Mouse (Mus musculus) liver, postnatal 0 days (tissue): ENCODE data around the gene Tbkbp1. TPM values are rescaled to one million over a fixed set of nuclear protein-coding genes. Genes with fewer than 3 reads are reported as not detected.
"Not testable (repeated sequence)": the region's sequence is repeated elsewhere in the genome, so short reads cannot be mapped to it uniquely, and the experiment has no call there.

Source experiments
- ATAC-seq: fragments of 200-750 bp; cut with Nextera tagmentation; 2 replicates; pipeline ENCODE4 v1.8.0; 2017; ENCODE audit warnings: mild to moderate bottlenecking, moderate library complexity
- DNase-seq: peaks from one replicate; pipeline ENCODE4 v3.0.0-alpha.2; 2016
- H3K27ac ChIP-seq: fragments of 300-500 bp; sonication (generic); 2 replicates; pipeline ENCODE4 v1.5.1; 2014; ENCODE audit warnings: antibody characterized with exemption, moderate library complexity, mild to moderate bottlenecking, low read depth
- H3K27me3 ChIP-seq: fragments of 300-500 bp; sonication (generic); 2 replicates; pipeline ENCODE4 v1.6.1; 2014; ENCODE audit warnings: low read length, control low read depth, mixed read lengths; ENCODE audit not compliant: insufficient read depth
- H3K36me3 ChIP-seq: fragments of 300-500 bp; sonication (generic); replicated peaks from 2 replicates; pipeline ENCODE4 v1.6.1; 2014; ENCODE audit warnings: mild to moderate bottlenecking, control low read depth, low read length, moderate library complexity, mixed read lengths; ENCODE audit not compliant: insufficient read depth
- H3K4me1 ChIP-seq: fragments of 300-500 bp; sonication (generic); 2 replicates; pipeline ENCODE4 v1.6.1; 2014; ENCODE audit warnings: antibody characterized with exemption, mild to moderate bottlenecking, control low read depth; ENCODE audit not compliant: insufficient read depth
- H3K4me2 ChIP-seq: fragments of 300-500 bp; sonication (generic); 2 replicates; pipeline ENCODE4 v1.6.1; 2014; ENCODE audit warnings: low read depth, mild to moderate bottlenecking, low read length, moderate library complexity, mixed read lengths
- H3K4me3 ChIP-seq: fragments of 300-500 bp; sonication (generic); 2 replicates; pipeline ENCODE4 v1.5.1; 2014; ENCODE audit warnings: low read depth, low read length
- H3K9ac ChIP-seq: fragments of 300-500 bp; sonication (generic); replicated peaks from 2 replicates; pipeline ENCODE4 v1.6.1; 2014; ENCODE audit warnings: mild to moderate bottlenecking, moderate library complexity
- H3K9me3 ChIP-seq: fragments of 300-500 bp; sonication (generic); 2 replicates; pipeline ENCODE4 v1.6.1; 2016; ENCODE audit warnings: mild to moderate bottlenecking, control low read depth, low read length, mixed read lengths
- CTCF ChIP-seq: sonication (generic); IDR thresholded peaks from 2 replicates; pipeline ENCODE4 v1.5.1; 2016; ENCODE audit warnings: antibody characterized with exemption, low read depth
- EP300 ChIP-seq: IDR thresholded peaks from 2 replicates; pipeline ENCODE4 v1.6.1; 2016; ENCODE audit warnings: antibody characterized with exemption, low read depth, mild to moderate bottlenecking
- WGBS: fragments of 180-500 bp; shearing (Covaris S2); extraction: QIAGEN DNeasy Blood & Tissue Kit; methylation state at CpG from one replicate; pipeline ENCODE4 v1.1.7; 2014; ENCODE audit not compliant: insufficient replicate concordance; 5-methylcytosine and 5-hydroxymethylcytosine counted together
- polyA plus RNA-seq: library from polyadenylated mRNA; unstranded; fragments of >200 nt; fragmentation: Nextera tagmentation; extraction: Ambion mirVana; gene quantifications from 2 replicates; pipeline ENCODE4 v1.2.1, GENCODE M21; 2015

The Tbkbp1 gene
- polyA plus RNA-seq, 1 experiment from 2014 or later: 1.6 TPM

DNA sequence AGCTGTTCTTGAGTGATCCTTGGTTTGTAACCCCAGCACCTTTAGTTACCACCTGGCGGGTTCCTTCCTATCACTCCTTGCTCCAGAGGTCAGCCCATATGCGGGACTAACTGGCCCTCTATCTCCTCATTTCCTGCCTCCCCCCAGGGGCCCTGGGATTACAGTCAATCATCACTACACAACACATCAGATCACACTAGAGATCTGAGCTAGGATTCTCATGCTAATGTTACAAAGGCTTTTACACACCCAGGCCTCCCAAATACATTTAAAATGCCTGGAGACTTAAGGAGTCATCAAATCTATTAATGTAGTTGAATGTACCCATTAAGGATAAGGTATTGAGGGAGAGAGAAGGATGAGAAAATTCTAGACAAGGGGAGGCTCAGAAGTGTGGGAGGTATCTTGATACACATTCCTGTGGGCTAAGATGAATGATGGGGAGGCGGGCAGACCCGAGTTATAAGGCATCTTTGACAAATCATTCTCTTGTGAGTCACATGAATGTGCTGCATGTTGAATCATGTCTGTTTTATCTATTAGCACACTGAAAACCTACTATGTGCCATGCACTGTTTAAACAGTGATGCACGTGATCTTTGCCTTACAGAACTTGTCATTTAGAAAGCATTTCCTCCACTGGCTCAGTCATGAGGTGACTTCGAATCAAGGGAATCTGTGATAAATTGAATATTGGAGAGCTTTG, 40.8 kb upstream of the Tbkbp1 start:
- H3K4me2 ChIP-seq: no peak overlapping the region
- DNase-seq (no peak), ATAC-seq (no peak)
- H3K27ac ChIP-seq: no peak overlapping the region
- no peaks in the 10 kb centered on the region for H3K36me3 ChIP-seq
- no peaks in the 10 kb centered on the region for H3K9me3 ChIP-seq
- peaks cover 11% of the 10 kb centered on the region for H3K4me1 ChIP-seq
- H3K9ac ChIP-seq: no peak overlapping the region
- no peaks in the 10 kb centered on the region for H3K27me3 ChIP-seq
- 74% methylated on average over 6 of the region's 6 CpGs for WGBS
- H3K4me3 ChIP-seq: no peak overlapping the region
- no peak for TF ChIP-seq CTCF
- no peak for TF ChIP-seq EP300

- no peak for DNase-seq
- WGBS: 67% methylated on average over 6 of the region's 6 CpGs
- peaks cover 19% of the 10 kb centered on the region for H3K4me1 ChIP-seq
- TF ChIP-seq EP300 (no peak), CTCF (no peak)
- H3K4me3 ChIP-seq: no peak overlapping the region
- H3K9me3 ChIP-seq: no peaks in the 10 kb centered on the region
- ATAC-seq: no peak
- no peak overlapping the region for H3K27ac ChIP-seq
- H3K9ac ChIP-seq: no peak overlapping the region
- no peak overlapping the region for H3K4me2 ChIP-seq
- no peaks in the 10 kb centered on the region for H3K36me3 ChIP-seq
- H3K27me3 ChIP-seq: no peaks in the 10 kb centered on the region
Measured at GRCm38 (mm10) chr11:97190992-97191391, 39.7 kb upstream of the Tbkbp1 start.

- Histone ChIP-seq H3K9ac (0 out of 2 replicates have a peak overlapping the region, but pooled peaks have one; percentile 74), H3K4me2 (0 out of 2 replicates have a peak overlapping the region, but pooled peaks have one; percentile 90), H3K4me1 (peaks cover 27% of the 10 kb centered on the region)
- not testable (repeated sequence) for ATAC-seq, H3K27ac ChIP-seq, DNase-seq, H3K4me3 ChIP-seq, H3K27me3 ChIP-seq, H3K36me3 ChIP-seq, H3K9me3 ChIP-seq
- WGBS: 73% methylated on average over 6 of the region's 6 CpGs
Measured at GRCm38 (mm10) chr11:97189645-97190044, 38.4 kb upstream of the Tbkbp1 start.

DNA sequence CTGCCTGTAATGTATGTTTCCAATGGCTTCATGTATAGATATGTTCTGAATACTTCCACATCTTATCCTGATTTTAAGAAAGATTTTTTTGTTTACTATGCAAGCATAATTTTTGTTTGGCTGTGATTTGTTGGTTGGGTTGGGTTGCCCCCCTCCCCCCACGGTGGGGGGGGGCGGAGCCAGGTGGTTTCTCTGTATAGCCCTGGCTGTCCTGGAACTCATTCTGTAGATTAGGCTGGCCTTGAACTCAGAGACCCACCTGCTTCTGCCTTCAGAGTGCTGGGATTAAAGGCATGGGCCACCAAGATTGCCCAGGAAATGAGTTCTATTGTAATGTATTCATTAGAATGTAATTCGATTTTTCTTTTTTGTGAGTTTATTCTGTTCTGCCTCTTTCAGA, 37.9 kb upstream of the Tbkbp1 start:
- Histone ChIP-seq H3K4me3 (peak overlapping the region; percentile 99), H3K4me1 (peaks cover 31% of the 10 kb centered on the region), H3K27me3 (no peaks in the 10 kb centered on the region), H3K9me3 (no peaks in the 10 kb centered on the region), H3K9ac (0 out of 2 replicates have a peak overlapping the region, but pooled peaks have one; percentile 74), H3K27ac (0 out of 2 replicates have a peak overlapping the region, but pooled peaks have one; percentile 96), H3K36me3 (peaks cover 14% of the 10 kb centered on the region), H3K4me2 (peak overlapping the region; percentile 90)
- TF ChIP-seq CTCF (no peak), EP300 (no peak)
- DNase-seq: no peak
- ATAC-seq: no peak
- 40% methylated on average over 3 of the region's 3 CpGs for WGBS

- no peaks in the 10 kb centered on the region for H3K27me3 ChIP-seq
- peak overlapping the region; percentile 96 for H3K27ac ChIP-seq
- no peak for ATAC-seq
- H3K4me3 ChIP-seq: peak overlapping the region; percentile 99
- H3K9me3 ChIP-seq: no peaks in the 10 kb centered on the region
- H3K4me1 ChIP-seq: peaks cover 33% of the 10 kb centered on the region
- peak overlapping the region; percentile 90 for H3K4me2 ChIP-seq
- no peak for TF ChIP-seq CTCF
- no peak for TF ChIP-seq EP300
- DNase-seq: no peak
- H3K36me3 ChIP-seq: peaks cover 20% of the 10 kb centered on the region
- under 1% methylated on average over 15 of the region's 15 CpGs for WGBS
- H3K9ac ChIP-seq: peak overlapping the region; percentile 74
Measured at GRCm38 (mm10) chr11:97188643-97188955, 37.3 kb upstream of the Tbkbp1 start.

DNA sequence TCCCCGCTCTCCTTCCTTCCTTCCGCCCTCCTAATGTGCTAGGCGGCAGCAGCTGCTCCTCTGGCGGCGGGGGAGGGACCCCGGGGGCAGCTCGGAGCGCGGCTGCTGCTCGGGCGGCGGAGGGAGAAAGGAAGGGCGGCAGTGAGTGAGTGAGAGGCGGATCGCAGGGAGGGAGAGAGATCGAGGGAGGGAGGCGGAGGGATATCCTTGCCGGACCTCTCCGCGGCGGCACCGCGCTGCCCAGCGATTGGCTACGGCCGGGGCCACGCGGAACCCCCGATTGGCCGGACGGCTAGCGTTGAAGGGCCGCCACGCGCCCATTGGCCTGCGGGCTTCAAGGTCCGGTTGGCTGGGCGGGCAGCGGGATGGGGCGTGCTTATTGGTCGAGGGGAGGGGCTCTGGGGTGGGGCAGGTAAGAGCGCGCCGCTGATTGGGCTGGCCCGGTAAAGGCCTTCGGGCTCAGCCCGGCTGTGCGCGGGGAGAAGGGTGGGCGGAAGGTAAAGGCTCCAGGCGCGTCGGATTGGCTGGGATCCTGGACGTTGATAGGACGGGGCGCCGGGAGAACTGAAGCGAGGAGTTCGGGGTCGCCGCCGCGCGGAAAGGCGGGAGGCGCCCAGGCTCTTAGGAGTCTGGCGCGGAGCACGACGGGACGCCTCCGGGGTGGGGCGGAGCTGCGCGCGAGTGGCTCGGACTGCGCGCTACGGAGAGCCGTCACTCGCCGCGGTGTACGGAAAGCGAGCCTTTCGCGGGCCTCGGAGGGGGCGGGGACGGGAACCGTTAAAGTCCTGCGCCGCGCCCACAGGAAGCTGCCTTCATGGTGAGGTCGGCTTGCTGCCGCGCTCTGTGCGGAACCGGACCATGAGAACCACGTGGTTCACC, 36.7 kb upstream of the Tbkbp1 start, which contains the start of gene Kpnb1:
TSS of gene Kpnb1 (minus strand) at position 118 of the 879 bp plus-strand sequence.
- WGBS: under 1% methylated on average over 80 of the region's 101 CpGs

More for the DNA sequence above, 36.7 kb upstream of the Tbkbp1 start, which contains the start of gene Kpnb1:
- H3K9ac ChIP-seq: peak within 1 kb of the TSS; percentile 90
- H3K9me3 ChIP-seq: no peaks in the 10 kb centered on the region
- peak within 1 kb of the TSS; percentile 96 for H3K27ac ChIP-seq
- H3K36me3 ChIP-seq: peaks cover 26% of the 10 kb centered on the region
- DNase-seq (peak; percentile 99), ATAC-seq (peak; percentile 92)
- no peaks in the 10 kb centered on the region for H3K27me3 ChIP-seq
- H3K4me3 ChIP-seq: peak within 1 kb of the TSS; percentile 99
- peaks cover 33% of the 10 kb centered on the region for H3K4me1 ChIP-seq
- TF ChIP-seq EP300 (peak; percentile 68; the same call in 1 of the 2 replicates), CTCF (0 out of 2 replicates have a peak, but pooled peaks have one; percentile 5)
- peak within 1 kb of the TSS; percentile 90 for H3K4me2 ChIP-seq
